In genomic region chr16:38904202-38904601, GRCm38 (mm10) we compare ENCODE assay signal across 12 mouse cellular contexts. TPM values are rescaled to one million over a fixed set of nuclear protein-coding genes. Genes with fewer than 3 reads are reported as not detected.
DNase-seq lines count a peak whose midpoint lies in the region; ATAC-seq lines count a peak whose summit lies in the region.
"Had no signal": no experiment of that assay in that cellular context is flagged by ENCODE, and none has a peak within 500 bp of the region (broad histone marks: within the 10 kb centered on the region; RNA-seq: fewer than 3 reads in every experiment).

No protein-coding gene starts in this region.

- H3K27me3 ChIP-seq in midbrain, embryonic 11.5 days (ENCODE audit: control insufficient read depth, insufficient read depth, low read length): peaks cover 3% of the 10 kb centered on the region; the same call in 1 of the 2 replicates
- peaks cover 7% of the 10 kb centered on the region; the same call in 1 of the 2 replicates for H3K27me3 ChIP-seq in midbrain, embryonic 14.5 days (ENCODE audit: control insufficient read depth, insufficient read depth, low read length)
- no peaks in the 10 kb centered on the region for H3K27me3 ChIP-seq in forebrain, embryonic 11.5 days (ENCODE audit: control insufficient read depth, insufficient read depth, low read length)
- peaks cover 12% of the 10 kb centered on the region; the same call in 1 of the 2 replicates for H3K27me3 ChIP-seq in hindbrain, embryonic 12.5 days
- H3K27me3 ChIP-seq in neural tube, embryonic 13.5 days: peaks cover 15% of the 10 kb centered on the region; the same call in 1 of the 2 replicates

- no peaks in the 10 kb centered on the region for H3K9me3 ChIP-seq in midbrain, embryonic 11.5 days (ENCODE audit: control insufficient read depth, low read length)
- H3K9me3 ChIP-seq in midbrain, embryonic 14.5 days (ENCODE audit: control insufficient read depth, low read length): no peaks in the 10 kb centered on the region
- no peaks in the 10 kb centered on the region for H3K9me3 ChIP-seq in forebrain, embryonic 11.5 days (ENCODE audit: control insufficient read depth, low read length)
- H3K9me3 ChIP-seq in hindbrain, embryonic 12.5 days (replicated peaks): no peaks in the 10 kb centered on the region
- H3K9me3 ChIP-seq in neural tube, embryonic 13.5 days: no peaks in the 10 kb centered on the region
- H3K9me3 ChIP-seq: kidney, embryonic 15.5 days; limb, embryonic 12.5 days had no signal

- no peak overlapping the region for H3K27ac ChIP-seq in midbrain, embryonic 11.5 days (ENCODE audit: low read depth, low read length)
- H3K27ac ChIP-seq in midbrain, embryonic 14.5 days (replicated peaks; ENCODE audit: low read depth, low read length): no peak overlapping the region
- H3K27ac ChIP-seq in forebrain, embryonic 11.5 days (ENCODE audit: low read depth, low read length): no peak overlapping the region
- no peak overlapping the region for H3K27ac ChIP-seq in hindbrain, embryonic 12.5 days
- no peak overlapping the region for H3K27ac ChIP-seq in neural tube, embryonic 13.5 days (replicated peaks)
- H3K27ac ChIP-seq: kidney, embryonic 15.5 days; limb, embryonic 12.5 days had no signal

- whole genome bisulfite sequencing in midbrain, embryonic 11.5 days: 61% methylated on average over 9 of the region's 9 CpGs
- WGBS in midbrain, embryonic 14.5 days: 68% methylated on average over 9 of the region's 9 CpGs
- WGBS in forebrain, embryonic 11.5 days: 51% methylated on average over 9 of the region's 9 CpGs
- 45% methylated on average over 9 of the region's 9 CpGs for WGBS in hindbrain, embryonic 12.5 days
- WGBS in neural tube, embryonic 13.5 days: 58% methylated on average over 9 of the region's 9 CpGs

- H3K4me1 ChIP-seq in midbrain, embryonic 11.5 days (ENCODE audit: control insufficient read depth, insufficient read depth, low read length): peaks cover 3% of the 10 kb centered on the region; the same call in 1 of the 2 replicates
- H3K4me1 ChIP-seq in midbrain, embryonic 14.5 days (ENCODE audit: control insufficient read depth, insufficient read depth, low read length): no peaks in the 10 kb centered on the region
- peaks cover 4% of the 10 kb centered on the region; the same call in 1 of the 2 replicates for H3K4me1 ChIP-seq in forebrain, embryonic 11.5 days (replicated peaks; ENCODE audit: control insufficient read depth, insufficient read depth, low read length)
- H3K4me1 ChIP-seq in hindbrain, embryonic 12.5 days: peaks cover 9% of the 10 kb centered on the region
- peaks cover 13% of the 10 kb centered on the region for H3K4me1 ChIP-seq in neural tube, embryonic 13.5 days (replicated peaks)
- H3K4me1 ChIP-seq: kidney, embryonic 15.5 days had no signal

- 0 out of 2 replicates have a peak overlapping the region, but pooled peaks have one; percentile 6 for H3K4me2 ChIP-seq in midbrain, embryonic 11.5 days
- H3K4me2 ChIP-seq in midbrain, embryonic 14.5 days (ENCODE audit: low read length): no peak overlapping the region; the same call in 1 of the 2 replicates
- peak overlapping the region; percentile 18; the same call in 1 of the 2 replicates for H3K4me2 ChIP-seq in forebrain, embryonic 11.5 days (ENCODE audit: low read depth, low read length, severe bottlenecking)
- peak overlapping the region; percentile 87 for H3K4me2 ChIP-seq in hindbrain, embryonic 12.5 days (replicated peaks)
- peak overlapping the region; percentile 86 for H3K4me2 ChIP-seq in neural tube, embryonic 13.5 days
- H3K4me2 ChIP-seq: kidney, embryonic 15.5 days had no signal

- H3K4me3 ChIP-seq in midbrain, embryonic 11.5 days (ENCODE audit: low read depth, low read length): no peak overlapping the region
- H3K4me3 ChIP-seq in midbrain, embryonic 14.5 days (replicated peaks; ENCODE audit: low read depth, low read length): no peak overlapping the region
- H3K4me3 ChIP-seq in forebrain, embryonic 11.5 days (ENCODE audit: low read depth, low read length): no peak overlapping the region
- no peak overlapping the region for H3K4me3 ChIP-seq in hindbrain, embryonic 12.5 days
- peak overlapping the region; percentile 77 for H3K4me3 ChIP-seq in neural tube, embryonic 13.5 days
- H3K4me3 ChIP-seq: kidney, embryonic 15.5 days; limb, embryonic 12.5 days had no signal

- no peak for ATAC-seq in midbrain, embryonic 11.5 days (ENCODE audit: low FRiP score)
- ATAC-seq in midbrain, embryonic 14.5 days (ENCODE audit: low FRiP score, low TSS enrichment): no peak
- no peak for ATAC-seq in forebrain, embryonic 11.5 days (replicated peaks; ENCODE audit: low FRiP score)
- peak; percentile 21; the same call in 1 of the 2 replicates for ATAC-seq in hindbrain, embryonic 12.5 days (ENCODE audit: low FRiP score)
- ATAC-seq in neural tube, embryonic 13.5 days (ENCODE audit: low read depth): no peak

- no peak overlapping the region for H3K9ac ChIP-seq in midbrain, embryonic 11.5 days (ENCODE audit: low read length)
- no peak overlapping the region for H3K9ac ChIP-seq in midbrain, embryonic 14.5 days (replicated peaks; ENCODE audit: low read length)
- H3K9ac ChIP-seq in forebrain, embryonic 11.5 days (ENCODE audit: low read length): no peak overlapping the region
- H3K9ac ChIP-seq in hindbrain, embryonic 12.5 days: no peak overlapping the region
- no peak overlapping the region for H3K9ac ChIP-seq in neural tube, embryonic 13.5 days
- H3K9ac ChIP-seq: kidney, embryonic 15.5 days; limb, embryonic 12.5 days had no signal

- no peaks in the 10 kb centered on the region for H3K36me3 ChIP-seq in midbrain, embryonic 11.5 days (ENCODE audit: control insufficient read depth, insufficient read depth, low read length)
- H3K36me3 ChIP-seq in midbrain, embryonic 14.5 days (ENCODE audit: control insufficient read depth, insufficient read depth, low read length): no peaks in the 10 kb centered on the region
- H3K36me3 ChIP-seq in forebrain, embryonic 11.5 days (ENCODE audit: control insufficient read depth, insufficient read depth, low read length): no peaks in the 10 kb centered on the region
- H3K36me3 ChIP-seq in hindbrain, embryonic 12.5 days: no peaks in the 10 kb centered on the region
- no peaks in the 10 kb centered on the region for H3K36me3 ChIP-seq in neural tube, embryonic 13.5 days
- H3K36me3 ChIP-seq: kidney, embryonic 15.5 days; limb, embryonic 12.5 days had no signal

- no peak for DNase-seq in midbrain, embryonic 11.5 days (ENCODE audit: low spot score, missing footprints)
- DNase-seq in midbrain, embryonic 14.5 days: no peak
- peak; percentile 69 for DNase-seq in forebrain, embryonic 11.5 days (ENCODE audit: low spot score)
- DNase-seq in heart, adult 9 months (ENCODE audit: low spot score in 2 of 2): no peak
- DNase-seq in urinary bladder, postnatal 36 days (ENCODE audit: low spot score in 2 of 2): no peak
- DNase-seq: cerebellum, postnatal 25 days; heart, postnatal 14 days; thymus, postnatal 25 days had no signal

RNA-seq across cellular contexts. Expression of gene Igsf11, which starts 11.7 kb away (rescaled TPM):
- 2.0 and 2.1 TPM in 2 replicates for polyA plus RNA-seq in midbrain, embryonic 11.5 days (2014; fragmentation: Nextera tagmentation; extraction: Ambion mirVana)
- polyA plus RNA-seq in midbrain, embryonic 14.5 days (2014; fragmentation: Nextera tagmentation; extraction: Ambion mirVana): 2.5 and 2.9 TPM in 2 replicates
- polyA plus RNA-seq in forebrain, embryonic 11.5 days (2014; fragmentation: Nextera tagmentation; extraction: Ambion mirVana): 4.1 and 4.5 TPM in 2 replicates
- 4.9 and 5.0 TPM in 2 replicates for polyA plus RNA-seq in hindbrain, embryonic 12.5 days (2016; fragmentation: Nextera tagmentation; extraction: Ambion mirVana)
- 4.3 and 5.5 TPM in 2 replicates for polyA plus RNA-seq in neural tube, embryonic 13.5 days (2015; fragmentation: Nextera tagmentation; extraction: Ambion mirVana)
